Mouse (Mus musculus) kidney, postnatal 4 days (tissue): ENCODE measurements around the gene Olfr1271.
"Not testable (repeated sequence)": the region's sequence is repeated elsewhere in the genome, so short reads cannot be mapped to it uniquely, and the experiment has no call there.

Experiments used
- DNase-seq, 2 experiments: peaks; one replicate each; pipeline ENCODE4 v3.0.0; 2021; ENCODE audit warnings: mixed read lengths in 2 of 2

Gene Olfr1271

DNA sequence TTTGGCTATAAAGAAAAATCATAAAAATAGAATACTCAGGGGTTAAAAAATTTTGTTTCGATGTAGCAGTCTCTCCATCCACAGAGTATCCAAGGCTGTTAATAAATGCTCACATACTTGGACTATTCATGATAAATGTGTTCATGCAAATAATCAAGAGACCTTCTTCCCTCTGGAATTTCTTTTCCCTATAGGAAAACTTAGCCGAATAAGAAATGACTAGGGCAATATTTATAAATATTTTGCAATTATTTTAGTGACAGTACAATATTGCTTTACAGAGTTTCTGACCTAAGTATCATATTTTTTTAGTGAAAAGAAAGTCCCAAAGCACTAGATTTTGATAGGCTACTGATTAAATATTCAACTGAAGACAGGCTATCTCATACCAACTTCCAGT is at the start of gene Olfr1271:
Gene Olfr1271, minus strand, starts transcription at position 101 of the 400 bp plus-strand sequence.
- no peak for DNase-seq

- DNase-seq, result no peak
Measured at GRCm38 (mm10) chr2:90292741-90293140, 21.9 kb upstream of the Olfr1271 start, which contains the start of gene Olfr1272. Gene Olfr1272, minus strand, starts transcription at chr2:90292841.

- no peak for DNase-seq
Measured at GRCm38 (mm10) chr2:90257492-90257891, 13.3 kb downstream of the Olfr1271 start, which contains the start of gene Olfr142. Gene Olfr142, minus strand, starts transcription at chr2:90257592.

GRCm38 (mm10) chr2:90224393-90224792 is 46.4 kb downstream of the Olfr1271 start, which contains the start of gene Olfr1506:
Gene Olfr1506, minus strand, starts transcription at chr2:90224493.
- not testable (repeated sequence) for DNase-seq
